Mouse (Mus musculus): ENCODE data around the gene Ndp. TPM values are rescaled to one million over a fixed set of nuclear protein-coding genes. Genes with fewer than 3 reads are reported as not detected.

The Ndp gene
- polyA plus RNA-seq, 1 experiment from 2014 or later: 9.4 TPM

Other genes starting within 250 kb of the Ndp start
- gene Maob, start 94.4 kb downstream of the Ndp start, polyA plus RNA-seq (2014; fragmentation: Nextera tagmentation; extraction: Ambion mirVana): 2.6 and 3.3 TPM in 2 replicates